Mouse (Mus musculus) kidney, embryonic 15.5 days (tissue): ENCODE results near the gene Wars2. TPM values are rescaled to one million over a fixed set of nuclear protein-coding genes. Genes with fewer than 3 reads are reported as not detected.
A peak's percentile ranks its signal among the peaks of the same experiment; 100 is the strongest.

Experiments used
- ATAC-seq: fragments of 200-750 bp; cut with Nextera tagmentation; replicated peaks from 2 replicates; pipeline ENCODE4 v1.8.0; 2017; ENCODE audit warnings: moderate TSS enrichment; ENCODE audit not compliant: low FRiP score
- H3K27ac ChIP-seq: fragments of 300-500 bp; sonication (generic); 2 replicates; pipeline ENCODE4 v1.5.1; 2015; ENCODE audit warnings: mild to moderate bottlenecking, inconsistent platforms
- H3K27me3 ChIP-seq: fragments of 300-500 bp; sonication (generic); 2 replicates; pipeline ENCODE4 v1.6.1; 2015; ENCODE audit warnings: inconsistent platforms
- H3K36me3 ChIP-seq: fragments of 300-500 bp; sonication (generic); 2 replicates; pipeline ENCODE4 v1.6.1; 2015; ENCODE audit warnings: inconsistent platforms
- H3K4me1 ChIP-seq: fragments of 300-500 bp; sonication (generic); 2 replicates; pipeline ENCODE4 v1.6.1; 2015; ENCODE audit warnings: inconsistent platforms
- H3K4me2 ChIP-seq: fragments of 300-500 bp; sonication (generic); 2 replicates; pipeline ENCODE4 v1.6.1; 2015; ENCODE audit warnings: moderate library complexity, mild to moderate bottlenecking, inconsistent platforms
- H3K4me3 ChIP-seq: fragments of 300-500 bp; sonication (generic); replicated peaks from 2 replicates; pipeline ENCODE4 v1.5.1; 2015; ENCODE audit warnings: mild to moderate bottlenecking, inconsistent platforms
- H3K9ac ChIP-seq: fragments of 300-500 bp; sonication (generic); 2 replicates; pipeline ENCODE4 v1.6.1; 2015; ENCODE audit warnings: mild to moderate bottlenecking, inconsistent platforms
- H3K9me3 ChIP-seq: fragments of 300-500 bp; sonication (generic); replicated peaks from 2 replicates; pipeline ENCODE4 v1.6.1; 2016; ENCODE audit warnings: inconsistent platforms
- WGBS: fragments of 180-500 bp; shearing (Covaris S2); methylation state at CpG from one replicate; pipeline ENCODE4 v1.1.7; 2015; ENCODE audit warnings: mixed read lengths; 5-methylcytosine and 5-hydroxymethylcytosine counted together
- polyA plus RNA-seq: library from polyadenylated mRNA; unstranded; fragments of >200 nt; fragmentation: Nextera tagmentation; extraction: Ambion mirVana; gene quantifications from 2 replicates; pipeline ENCODE4 v1.2.1, GENCODE M21; 2015

Wars2 gene
- polyA plus RNA-seq, 1 experiment from 2014 or later = 9.7 TPM

DNA sequence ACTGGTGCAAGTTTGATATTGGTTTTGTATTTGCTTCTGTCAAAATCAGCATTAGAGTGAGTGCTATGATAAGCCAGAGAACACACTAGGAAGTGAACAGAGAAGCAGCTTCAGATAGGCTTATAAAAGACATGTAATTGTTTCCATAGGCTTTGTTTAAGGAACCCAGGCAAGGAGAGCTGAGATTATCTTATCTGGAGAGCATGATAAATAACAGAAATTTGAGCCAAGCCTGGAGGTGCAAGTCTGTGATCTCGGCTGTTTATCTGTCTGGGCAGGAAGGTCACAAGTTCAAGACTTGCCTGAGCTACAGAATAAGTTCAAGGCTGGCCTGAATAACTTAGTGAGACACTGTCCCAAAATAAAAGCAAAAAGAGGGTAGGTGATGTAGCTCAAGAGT is 67.5 kb downstream of the Wars2 start:
- H3K27me3 ChIP-seq = no peaks in the 10 kb centered on the region
- 24% methylated on average over 1 of the region's 1 CpGs for WGBS
- H3K4me1 ChIP-seq = no peaks in the 10 kb centered on the region
- no peak overlapping the region for H3K27ac ChIP-seq
- H3K9me3 ChIP-seq = no peaks in the 10 kb centered on the region
- ATAC-seq = no peak
- H3K9ac ChIP-seq = no peak overlapping the region
- no peak overlapping the region for H3K4me2 ChIP-seq
- H3K4me3 ChIP-seq = no peak overlapping the region
- no peaks in the 10 kb centered on the region for H3K36me3 ChIP-seq

DNA sequence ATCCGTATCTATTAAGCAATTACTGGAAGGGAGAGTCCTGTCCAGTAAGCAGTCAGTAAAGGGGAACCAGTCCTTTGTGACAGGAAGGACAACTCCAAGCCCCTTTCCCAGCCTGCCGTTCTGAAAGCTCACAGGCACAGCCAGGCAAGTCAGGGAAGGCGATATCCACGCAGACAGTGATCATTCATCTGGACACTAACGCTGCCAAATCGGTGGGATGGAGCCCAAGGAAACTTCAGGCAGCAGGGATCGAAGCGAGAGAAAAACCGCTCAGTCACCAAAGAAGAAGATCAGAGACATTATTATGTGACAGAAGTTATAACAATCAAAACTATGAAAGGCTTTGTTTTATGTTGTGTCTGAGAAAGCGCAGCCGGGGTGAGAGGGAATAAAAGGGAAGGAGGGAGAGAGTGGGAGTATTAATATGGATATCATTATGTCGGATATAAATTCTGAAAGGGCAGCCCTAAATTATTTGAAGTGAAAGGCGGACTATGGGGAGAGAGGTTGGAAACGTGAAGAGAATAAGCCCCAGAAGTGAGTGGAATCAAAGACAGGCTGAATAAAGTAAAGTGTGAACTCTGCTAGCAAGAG is 70.3 kb downstream of the Wars2 start:
- ATAC-seq = no peak
- H3K36me3 ChIP-seq = 0 out of 2 replicates have a peak, but pooled peaks cover 2% of the 10 kb centered on the region
- H3K27ac ChIP-seq = no peak overlapping the region
- no peaks in the 10 kb centered on the region for H3K9me3 ChIP-seq
- no peak overlapping the region for H3K4me2 ChIP-seq
- no peaks in the 10 kb centered on the region for H3K4me1 ChIP-seq
- no peak overlapping the region for H3K9ac ChIP-seq
- H3K4me3 ChIP-seq = no peak overlapping the region
- H3K27me3 ChIP-seq = no peaks in the 10 kb centered on the region
- WGBS = 32% methylated on average over 14 of the region's 14 CpGs

DNA sequence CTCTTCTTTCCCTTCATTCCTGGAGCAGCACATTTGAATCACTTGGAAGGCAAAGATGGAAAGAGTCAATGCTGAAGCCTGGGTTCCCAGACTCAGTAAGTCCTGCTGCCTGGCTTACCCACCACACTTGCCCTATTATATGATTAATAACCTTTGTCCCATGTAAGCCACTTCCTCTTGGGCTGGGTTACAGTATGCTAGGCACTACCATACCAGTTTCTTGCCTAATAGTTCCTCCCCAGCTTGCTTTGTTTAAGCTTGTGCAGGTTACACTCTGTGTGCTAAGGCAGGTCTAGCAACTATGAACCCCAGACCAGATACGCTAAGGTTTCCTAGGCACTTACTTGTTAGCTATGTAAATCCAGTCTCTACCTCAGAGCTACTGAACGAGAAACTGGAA is 86.9 kb downstream of the Wars2 start:
- Histone ChIP-seq H3K27ac (no peak overlapping the region), H3K36me3 (no peaks in the 10 kb centered on the region), H3K4me2 (no peak overlapping the region), H3K4me1 (no peaks in the 10 kb centered on the region), H3K4me3 (no peak overlapping the region), H3K9me3 (no peaks in the 10 kb centered on the region), H3K27me3 (peaks cover 13% of the 10 kb centered on the region), H3K9ac (no peak overlapping the region)
- 81% methylated on average over 2 of the region's 2 CpGs for WGBS
- ATAC-seq = no peak

DNA sequence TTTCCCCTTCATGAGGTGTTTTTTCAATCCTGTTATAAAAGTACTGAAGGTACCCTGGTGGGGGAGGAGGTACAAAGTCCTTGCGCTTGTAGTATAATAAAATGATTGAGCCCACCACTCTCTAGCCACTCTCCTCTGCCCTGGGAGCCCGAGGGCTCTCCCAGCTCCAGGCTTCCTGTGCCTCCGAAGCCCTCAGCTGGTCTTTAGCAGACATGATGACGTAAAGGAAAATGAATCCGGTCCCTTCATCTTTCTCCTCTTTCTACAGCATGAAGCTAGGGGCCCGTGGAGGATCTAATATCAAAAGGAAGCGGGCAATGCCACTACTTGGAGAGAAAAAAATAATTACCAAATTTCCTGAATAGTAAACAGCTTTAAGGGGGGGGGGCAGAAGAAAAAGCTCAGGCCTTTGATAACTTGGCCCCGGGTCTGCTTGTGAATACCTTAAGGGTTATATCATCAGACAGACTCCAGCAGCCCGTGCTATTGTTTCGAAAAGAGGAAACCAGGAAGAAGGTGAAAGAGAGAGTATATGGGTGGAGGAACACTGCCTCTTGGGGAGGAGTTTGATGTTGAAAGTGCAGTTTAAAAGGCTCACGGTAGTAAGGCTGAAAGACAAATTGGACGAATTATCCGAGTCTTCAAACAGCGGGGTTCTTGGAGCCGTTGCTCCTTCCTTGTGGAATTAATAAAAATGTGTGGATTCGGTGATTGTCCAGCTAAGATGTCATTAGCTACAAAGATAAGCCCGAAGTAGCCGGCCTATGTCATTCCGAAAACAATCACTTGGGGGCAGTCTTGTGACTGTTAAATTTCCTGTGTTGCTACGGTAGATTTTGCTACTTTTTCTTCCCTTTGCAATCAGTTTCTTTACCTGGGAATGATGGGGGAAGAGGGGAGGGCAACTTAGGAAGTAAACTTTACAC is 92.8 kb downstream of the Wars2 start:
- WGBS = 3% methylated on average over 20 of the region's 20 CpGs
- ATAC-seq = no peak

DNA sequence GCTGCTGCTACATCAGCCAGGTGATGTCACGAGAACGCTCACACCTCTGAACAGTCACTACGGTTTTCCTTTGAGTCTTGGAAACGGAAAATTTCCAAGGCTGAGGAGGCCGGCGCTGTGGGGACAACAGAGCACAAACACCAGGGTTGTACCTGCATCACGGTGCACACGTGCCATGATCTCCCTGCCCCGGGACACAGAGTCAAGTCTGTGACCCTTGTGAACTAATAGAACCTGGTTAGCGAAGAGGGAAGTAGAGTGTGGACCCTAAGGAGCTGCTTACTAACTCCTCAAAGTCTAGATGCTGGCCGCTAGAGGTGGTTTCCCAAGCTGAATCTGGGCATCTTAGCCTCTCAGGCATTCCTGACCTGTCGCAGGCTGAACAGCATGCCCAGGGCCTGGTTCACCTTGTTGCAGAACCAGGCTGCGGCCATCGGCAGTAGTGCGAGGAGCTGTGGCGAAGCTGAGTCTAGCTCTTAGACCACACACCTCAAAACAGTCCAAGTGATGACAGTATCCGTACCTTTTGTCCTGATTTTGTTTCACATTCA is 93.5 kb downstream of the Wars2 start:
- H3K4me3 ChIP-seq = peak overlapping the region; percentile 25
- peaks cover 77% of the 10 kb centered on the region for H3K27me3 ChIP-seq
- no peaks in the 10 kb centered on the region for H3K36me3 ChIP-seq
- peaks cover 19% of the 10 kb centered on the region; the same call in 1 of the 2 replicates for H3K4me1 ChIP-seq
- no peaks in the 10 kb centered on the region for H3K9me3 ChIP-seq
- H3K4me2 ChIP-seq = peak overlapping the region; percentile 48
- H3K27ac ChIP-seq = no peak overlapping the region
- WGBS = 3% methylated on average over 17 of the region's 17 CpGs
- ATAC-seq = 0 out of 2 replicates have a peak, but pooled peaks have one; percentile 63
- no peak overlapping the region for H3K9ac ChIP-seq

More for the DNA sequence above, 92.8 kb downstream of the Wars2 start:
- Histone ChIP-seq H3K36me3 (no peaks in the 10 kb centered on the region), H3K9me3 (no peaks in the 10 kb centered on the region), H3K27me3 (peaks cover 70% of the 10 kb centered on the region), H3K4me3 (peak overlapping the region; percentile 25), H3K27ac (no peak overlapping the region), H3K4me2 (peak overlapping the region; percentile 48), H3K9ac (no peak overlapping the region), H3K4me1 (peaks cover 19% of the 10 kb centered on the region; the same call in 1 of the 2 replicates)

DNA sequence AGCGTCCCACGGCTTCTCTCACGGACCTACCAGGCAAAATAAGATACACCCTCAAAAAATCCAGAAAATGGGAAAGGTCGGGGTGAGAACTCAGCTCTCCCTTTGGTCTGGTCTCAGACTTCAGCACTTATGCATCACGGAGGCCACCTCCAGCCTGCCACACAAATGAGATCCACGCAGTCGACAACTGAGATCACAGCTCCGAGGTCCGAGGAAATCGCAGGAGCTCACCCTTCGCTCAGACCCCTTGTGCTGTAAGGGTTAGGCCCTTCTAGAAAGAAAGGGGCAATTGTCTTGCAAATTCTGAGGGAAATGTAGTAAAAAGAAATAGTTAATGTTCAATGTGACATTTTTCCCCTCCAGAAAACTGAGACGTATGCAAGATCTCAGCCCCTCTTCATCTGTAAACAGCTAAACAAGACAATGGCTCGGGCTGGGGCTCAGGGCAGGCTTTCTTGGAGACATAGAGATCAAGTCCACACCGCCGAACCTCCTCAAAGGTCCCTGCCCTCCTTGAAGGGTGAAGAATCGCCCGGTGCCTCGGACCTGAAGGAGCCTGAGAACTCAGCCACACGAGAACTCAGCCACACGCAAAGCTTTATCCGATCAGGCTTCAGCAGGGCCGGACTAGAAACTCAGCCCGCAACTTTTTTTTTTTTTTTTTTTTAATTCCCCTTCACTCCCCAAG is 94.4 kb downstream of the Wars2 start:
- Histone ChIP-seq H3K4me1 (peaks cover 21% of the 10 kb centered on the region; the same call in 1 of the 2 replicates), H3K36me3 (no peaks in the 10 kb centered on the region), H3K27ac (no peak overlapping the region), H3K4me3 (no peak overlapping the region), H3K4me2 (no peak overlapping the region), H3K27me3 (peaks cover 86% of the 10 kb centered on the region), H3K9me3 (no peaks in the 10 kb centered on the region), H3K9ac (no peak overlapping the region)
- 2% methylated on average over 23 of the region's 23 CpGs for WGBS
- no peak for ATAC-seq

DNA sequence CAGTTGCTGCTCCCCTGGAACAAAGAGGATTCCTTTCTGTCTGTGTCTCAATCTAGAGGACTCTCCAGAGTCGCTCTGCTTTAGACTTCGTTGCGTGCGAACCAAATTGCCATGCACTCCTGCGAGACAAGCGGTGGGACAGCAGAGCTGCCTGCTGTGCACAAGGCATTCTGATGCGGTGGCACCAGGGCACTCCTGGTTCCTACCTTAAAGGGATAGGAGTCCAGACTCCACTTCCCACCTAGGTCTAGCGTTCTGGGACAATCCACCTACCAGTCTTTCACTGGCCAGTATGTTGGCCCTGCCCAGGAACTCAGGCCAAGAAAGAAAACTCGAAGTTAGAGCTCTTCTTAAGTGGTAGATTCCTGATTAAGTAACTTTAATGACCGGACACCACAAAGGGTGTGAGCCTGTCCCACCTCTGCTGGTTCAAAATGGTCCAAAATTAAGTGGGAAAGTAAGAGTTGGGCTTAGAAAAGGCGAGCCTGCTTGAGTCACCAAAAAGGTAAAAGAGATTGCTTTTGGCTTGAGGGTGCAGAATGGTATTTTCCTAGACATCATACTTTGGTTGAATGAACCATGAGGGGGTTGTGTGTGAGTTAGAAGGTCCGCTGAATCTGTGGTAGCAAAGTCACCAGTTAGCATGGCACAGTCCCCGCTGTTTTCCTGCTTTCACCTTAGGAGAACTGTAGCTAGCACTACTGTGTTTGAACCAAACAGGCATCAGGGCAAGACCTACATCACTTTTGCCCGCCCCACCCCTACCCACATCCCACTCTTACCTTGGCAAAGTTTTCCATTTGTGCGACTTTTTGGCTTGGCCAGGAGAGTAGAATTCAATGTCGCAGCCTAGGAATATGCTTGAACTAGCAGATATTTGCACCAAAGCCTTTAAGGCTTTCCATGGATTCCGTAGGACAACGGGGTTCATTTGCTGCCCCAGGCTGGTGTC is 95.2 kb downstream of the Wars2 start:
- WGBS = 4% methylated on average over 18 of the region's 18 CpGs
- ATAC-seq = no peak
- no peak overlapping the region for H3K4me2 ChIP-seq
- no peaks in the 10 kb centered on the region for H3K9me3 ChIP-seq
- peaks cover 94% of the 10 kb centered on the region for H3K27me3 ChIP-seq
- no peak overlapping the region for H3K27ac ChIP-seq
- H3K4me1 ChIP-seq = peaks cover 28% of the 10 kb centered on the region
- H3K36me3 ChIP-seq = no peaks in the 10 kb centered on the region
- no peak overlapping the region for H3K9ac ChIP-seq
- no peak overlapping the region for H3K4me3 ChIP-seq

DNA sequence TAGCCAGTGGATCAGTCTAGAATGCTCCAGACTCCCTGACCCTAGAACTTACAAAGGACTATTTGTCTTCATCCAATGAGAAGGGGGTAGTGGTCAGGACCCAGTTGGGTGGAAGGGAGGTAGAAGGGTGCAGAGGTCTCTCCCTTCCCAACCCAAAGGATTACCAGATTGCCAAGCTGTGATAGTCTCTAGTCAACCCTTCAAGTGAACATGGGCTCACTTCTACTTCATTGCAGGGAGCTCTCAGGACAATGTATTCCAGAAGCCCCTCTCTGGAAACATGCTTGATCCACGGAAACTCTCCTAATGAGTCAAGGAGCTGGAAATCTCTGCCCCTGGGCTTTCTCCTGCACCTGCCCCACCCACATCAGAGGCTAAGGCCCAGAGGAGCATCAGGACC is 97.8 kb downstream of the Wars2 start:
- 4% methylated on average over 1 of the region's 1 CpGs for WGBS
- Histone ChIP-seq H3K9ac (no peak overlapping the region), H3K4me1 (peaks cover 29% of the 10 kb centered on the region), H3K4me2 (no peak overlapping the region), H3K27ac (no peak overlapping the region), H3K9me3 (no peaks in the 10 kb centered on the region), H3K4me3 (no peak overlapping the region), H3K27me3 (peaks cover 98% of the 10 kb centered on the region), H3K36me3 (no peaks in the 10 kb centered on the region)
- no peak for ATAC-seq

DNA sequence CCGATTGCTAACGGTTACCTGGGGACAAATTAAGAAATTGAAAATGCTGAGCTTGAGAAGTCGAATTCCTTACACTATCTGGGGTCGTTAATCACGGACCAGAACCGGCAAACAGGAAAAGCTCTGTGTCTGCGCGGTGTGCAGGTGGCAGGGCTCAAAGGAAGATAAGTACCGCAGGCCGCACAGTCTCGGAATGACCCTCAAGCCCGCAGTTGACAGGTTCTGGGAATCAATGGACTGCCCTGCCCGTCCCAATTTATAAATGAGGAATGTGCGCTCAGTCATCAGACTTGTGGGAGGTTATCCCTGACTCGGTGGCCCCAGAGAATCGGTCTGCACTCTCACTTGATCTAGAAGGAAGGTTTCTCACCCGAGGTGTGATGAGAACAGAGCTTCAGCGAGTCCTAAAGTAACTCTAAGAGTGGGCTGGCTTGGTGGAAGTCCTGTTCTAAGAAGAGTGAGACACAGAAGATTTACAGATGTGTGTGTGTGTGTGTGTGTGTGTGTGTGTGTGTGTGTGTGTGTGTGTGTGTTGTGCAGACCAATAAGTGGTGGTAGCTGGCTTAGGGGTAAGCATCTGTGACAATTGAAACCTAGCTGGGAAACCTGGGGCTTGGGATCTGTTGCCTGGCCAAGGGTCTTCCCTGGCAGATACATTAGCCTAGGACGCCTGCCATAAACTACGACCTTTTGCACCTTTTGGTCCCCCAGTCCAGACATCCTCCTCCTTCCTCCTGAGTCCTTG is 98.6 kb downstream of the Wars2 start:
- H3K4me1 ChIP-seq = peaks cover 23% of the 10 kb centered on the region
- H3K36me3 ChIP-seq = no peaks in the 10 kb centered on the region
- no peak overlapping the region for H3K9ac ChIP-seq
- no peaks in the 10 kb centered on the region for H3K9me3 ChIP-seq
- no peak overlapping the region for H3K27ac ChIP-seq
- H3K27me3 ChIP-seq = peaks cover 98% of the 10 kb centered on the region
- no peak overlapping the region for H3K4me2 ChIP-seq
- WGBS = under 1% methylated on average over 20 of the region's 20 CpGs
- H3K4me3 ChIP-seq = no peak overlapping the region
- no peak for ATAC-seq

DNA sequence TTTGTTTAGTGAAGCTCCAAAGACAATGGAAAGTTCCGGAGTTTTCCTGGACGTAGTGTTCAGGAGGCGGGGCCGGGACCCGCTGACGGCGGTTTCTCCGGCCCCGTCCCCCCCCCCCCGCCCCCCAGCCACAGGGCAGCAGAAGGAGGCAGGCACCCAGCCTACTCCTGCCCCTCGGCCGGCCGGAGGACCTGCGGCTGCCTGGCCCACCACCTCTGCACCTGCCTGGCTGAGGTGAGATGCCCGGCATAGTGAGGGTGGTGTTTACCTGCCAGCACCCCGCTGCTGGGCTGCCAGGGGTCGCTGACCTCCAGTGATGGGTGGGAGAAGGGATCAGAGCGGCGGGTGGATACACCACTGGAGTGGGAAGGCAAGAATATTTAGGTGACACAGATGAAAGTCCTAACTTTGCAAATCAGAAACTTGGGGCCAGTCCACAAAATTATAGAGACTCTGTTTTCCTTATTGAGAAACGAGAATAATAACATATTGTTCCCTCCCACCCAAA is 99.4 kb downstream of the Wars2 start, which contains the start of gene Tbx15:
TSS of gene Tbx15 (plus strand) at position 169 of the 508 bp plus-strand sequence.
- ATAC-seq = peak; percentile 61; the same call in 1 of the 2 replicates
- no peaks in the 10 kb centered on the region for H3K36me3 ChIP-seq
- no peak within 1 kb of the TSS for H3K27ac ChIP-seq
- no peak within 1 kb of the TSS for H3K9ac ChIP-seq
- no peaks in the 10 kb centered on the region for H3K9me3 ChIP-seq
- H3K4me2 ChIP-seq = peak within 1 kb of the TSS; percentile 52
- WGBS = under 1% methylated on average over 20 of the region's 20 CpGs
- H3K4me1 ChIP-seq = peaks cover 17% of the 10 kb centered on the region
- H3K4me3 ChIP-seq = peak within 1 kb of the TSS; percentile 27
- H3K27me3 ChIP-seq = peaks cover 98% of the 10 kb centered on the region
